Mouse (Mus musculus) ES-CJ7 (cell line): ENCODE measurements at regions not wholly inside any gene's neighbourhood (a gene's known extent, or its start where the extent isn't known, plus 50 kb on each side); places are given as distances from the start of the nearest gene placed in this dataset.
A peak's percentile ranks its signal among the peaks of the same experiment; 100 is the strongest.

Experiments
- DNase-seq: peaks from one replicate; pipeline ENCODE4 v3.0.0; 2011; ENCODE audit warnings: low read depth, low spot score

- DNase-seq = peak; percentile 94
Observed at GRCm38 (mm10) chr14:84157412-84157811, 286.0 kb upstream of the Pcdh17 start.

- no peak for DNase-seq
Observed at GRCm38 (mm10) chr14:84175446-84175845, 267.9 kb upstream of the Pcdh17 start.

GRCm38 (mm10) chr14:84210949-84211348 lies 232.4 kb upstream of the Pcdh17 start:
- no peak for DNase-seq

- peak; percentile 69 for DNase-seq
Observed at GRCm38 (mm10) chr14:84222996-84223395, 220.4 kb upstream of the Pcdh17 start.

GRCm38 (mm10) chr14:84223924-84224323 lies 219.4 kb upstream of the Pcdh17 start:
- DNase-seq = peak; percentile 49

- peak; percentile 58 for DNase-seq
Observed at GRCm38 (mm10) chr14:84248006-84248405, 195.4 kb upstream of the Pcdh17 start.

GRCm38 (mm10) chr14:84252583-84252982 lies 190.8 kb upstream of the Pcdh17 start:
- DNase-seq = no peak

- DNase-seq = peak; percentile 45
Observed at GRCm38 (mm10) chr14:84257671-84258070, 185.7 kb upstream of the Pcdh17 start.

- DNase-seq = no peak
Observed at GRCm38 (mm10) chr14:84258633-84259032, 184.7 kb upstream of the Pcdh17 start.

- DNase-seq = peak; percentile 57
Observed at GRCm38 (mm10) chr14:84263936-84264335, 179.4 kb upstream of the Pcdh17 start.

GRCm38 (mm10) chr14:84266217-84266616 lies 177.1 kb upstream of the Pcdh17 start:
- no peak for DNase-seq

GRCm38 (mm10) chr14:84283440-84284203 lies 159.7 kb upstream of the Pcdh17 start:
- no peak for DNase-seq

- DNase-seq = peak; percentile 8
Observed at GRCm38 (mm10) chr14:84320738-84321137, 122.6 kb upstream of the Pcdh17 start.

GRCm38 (mm10) chr14:84339604-84340003 lies 103.8 kb upstream of the Pcdh17 start:
- no peak for DNase-seq
